Mouse (Mus musculus): Measurements from ENCODE around the gene Rasal3. TPM values are rescaled to one million over a fixed set of nuclear protein-coding genes. Genes with fewer than 3 reads are reported as not detected.

Rasal3 gene
- 3.7 and 5.3 TPM in 2 replicates for polyA plus RNA-seq (2012; rRNA removed)

- H3K4me1 ChIP-seq (ENCODE audit: control insufficient read depth, insufficient read depth, low read length) = peaks cover 4% of the 10 kb centered on the region; the same call in 1 of the 2 replicates
- H3K27ac ChIP-seq (ENCODE audit: control insufficient read depth, insufficient read depth, low read depth, low read length) = no peak within 1 kb of the TSS
- TF ChIP-seq CTCF (IDR thresholded peaks at IDR 0.05; ENCODE audit: control insufficient read depth, insufficient read depth, insufficient replicate concordance, low read depth, low read length) (no peak), POLR2A (IDR thresholded peaks at IDR 0.05; ENCODE audit: control insufficient read depth, low read depth, low read length) (no peak)
- no peaks in the 10 kb centered on the region for H3K27me3 ChIP-seq (ENCODE audit: control insufficient read depth, insufficient read depth, low read length)
- no peaks in the 10 kb centered on the region for H3K36me3 ChIP-seq (ENCODE audit: control insufficient read depth, insufficient read depth, low read length)
- peak within 1 kb of the TSS; percentile 1; the same call in 1 of the 2 replicates for H3K4me3 ChIP-seq (ENCODE audit: control insufficient read depth, low read depth, low read length)
These were observed at the start of gene Rasal3 for GRCm38 (mm10) chr17:32403417-32403816. Gene Rasal3, minus strand, starts transcription at chr17:32403583.

GRCm38 (mm10) chr17:32452482-32452881 lies 49.1 kb upstream of the Rasal3 start, which contains the start of gene Cyp4f39:
Gene Cyp4f39, plus strand, starts transcription at chr17:32452723.
- no peaks in the 10 kb centered on the region; the same call in 1 of the 2 replicates for H3K27me3 ChIP-seq (ENCODE audit: control insufficient read depth, insufficient read depth, low read length)
- H3K4me3 ChIP-seq (ENCODE audit: control insufficient read depth, low read depth, low read length) = peak within 1 kb of the TSS; percentile 12
- H3K36me3 ChIP-seq (ENCODE audit: control insufficient read depth, insufficient read depth, low read length) = no peaks in the 10 kb centered on the region
- no peak for TF ChIP-seq CTCF (IDR thresholded peaks at IDR 0.05; ENCODE audit: control insufficient read depth, insufficient read depth, insufficient replicate concordance, low read depth, low read length)
- TF ChIP-seq POLR2A (IDR thresholded peaks at IDR 0.05; ENCODE audit: control insufficient read depth, low read depth, low read length) = no peak
- H3K27ac ChIP-seq (ENCODE audit: control insufficient read depth, insufficient read depth, low read depth, low read length) = no peak within 1 kb of the TSS
- peaks cover 4% of the 10 kb centered on the region for H3K4me1 ChIP-seq (ENCODE audit: control insufficient read depth, insufficient read depth, low read length)

GRCm38 (mm10) chr17:32450844-32451537 lies 47.6 kb upstream of the Rasal3 start:
- H3K36me3 ChIP-seq (ENCODE audit: control insufficient read depth, insufficient read depth, low read length) = no peaks in the 10 kb centered on the region
- H3K4me3 ChIP-seq (ENCODE audit: control insufficient read depth, low read depth, low read length) = no peak overlapping the region
- no peak overlapping the region for H3K27ac ChIP-seq (ENCODE audit: control insufficient read depth, insufficient read depth, low read depth, low read length)
- H3K27me3 ChIP-seq (ENCODE audit: control insufficient read depth, insufficient read depth, low read length) = no peaks in the 10 kb centered on the region; the same call in 1 of the 2 replicates
- H3K4me1 ChIP-seq (ENCODE audit: control insufficient read depth, insufficient read depth, low read length) = peaks cover 4% of the 10 kb centered on the region
- no peak for TF ChIP-seq POLR2A (IDR thresholded peaks at IDR 0.05; ENCODE audit: control insufficient read depth, low read depth, low read length)
- no peak for TF ChIP-seq CTCF (IDR thresholded peaks at IDR 0.05; ENCODE audit: control insufficient read depth, insufficient read depth, insufficient replicate concordance, low read depth, low read length)

- no peaks in the 10 kb centered on the region for H3K36me3 ChIP-seq (ENCODE audit: control insufficient read depth, insufficient read depth, low read length)
- H3K4me3 ChIP-seq (ENCODE audit: control insufficient read depth, low read depth, low read length) = no peak overlapping the region
- H3K27me3 ChIP-seq (ENCODE audit: control insufficient read depth, insufficient read depth, low read length) = no peaks in the 10 kb centered on the region; the same call in 1 of the 2 replicates
- no peak overlapping the region for H3K27ac ChIP-seq (ENCODE audit: control insufficient read depth, insufficient read depth, low read depth, low read length)
- peaks cover 4% of the 10 kb centered on the region for H3K4me1 ChIP-seq (ENCODE audit: control insufficient read depth, insufficient read depth, low read length)
- TF ChIP-seq CTCF (IDR thresholded peaks at IDR 0.05; ENCODE audit: control insufficient read depth, insufficient read depth, insufficient replicate concordance, low read depth, low read length) (no peak), POLR2A (IDR thresholded peaks at IDR 0.05; ENCODE audit: control insufficient read depth, low read depth, low read length) (no peak)
These were observed 45.7 kb upstream of the Rasal3 start for GRCm38 (mm10) chr17:32449042-32449441.

- no peak for TF ChIP-seq POLR2A (IDR thresholded peaks at IDR 0.05; ENCODE audit: control insufficient read depth, low read depth, low read length)
- TF ChIP-seq CTCF (IDR thresholded peaks at IDR 0.05; ENCODE audit: control insufficient read depth, insufficient read depth, insufficient replicate concordance, low read depth, low read length) = peak; percentile 9; the same call in 1 of the 2 replicates
- Histone ChIP-seq H3K36me3 (ENCODE audit: control insufficient read depth, insufficient read depth, low read length) (no peaks in the 10 kb centered on the region), H3K4me3 (ENCODE audit: control insufficient read depth, low read depth, low read length) (no peak overlapping the region), H3K4me1 (ENCODE audit: control insufficient read depth, insufficient read depth, low read length) (no peaks in the 10 kb centered on the region), H3K27me3 (ENCODE audit: control insufficient read depth, insufficient read depth, low read length) (no peaks in the 10 kb centered on the region), H3K27ac (ENCODE audit: control insufficient read depth, insufficient read depth, low read depth, low read length) (no peak overlapping the region)
These were observed 43.8 kb upstream of the Rasal3 start for GRCm38 (mm10) chr17:32447195-32447594.

- TF ChIP-seq POLR2A (IDR thresholded peaks at IDR 0.05; ENCODE audit: control insufficient read depth, low read depth, low read length) (no peak), CTCF (IDR thresholded peaks at IDR 0.05; ENCODE audit: control insufficient read depth, insufficient read depth, insufficient replicate concordance, low read depth, low read length) (no peak)
- no peaks in the 10 kb centered on the region for H3K36me3 ChIP-seq (ENCODE audit: control insufficient read depth, insufficient read depth, low read length)
- no peak overlapping the region for H3K27ac ChIP-seq (ENCODE audit: control insufficient read depth, insufficient read depth, low read depth, low read length)
- H3K4me1 ChIP-seq (ENCODE audit: control insufficient read depth, insufficient read depth, low read length) = no peaks in the 10 kb centered on the region
- no peaks in the 10 kb centered on the region for H3K27me3 ChIP-seq (ENCODE audit: control insufficient read depth, insufficient read depth, low read length)
- H3K4me3 ChIP-seq (ENCODE audit: control insufficient read depth, low read depth, low read length) = no peak overlapping the region
These were observed 41.6 kb upstream of the Rasal3 start for GRCm38 (mm10) chr17:32445016-32445415.

GRCm38 (mm10) chr17:32443245-32443644 lies 39.9 kb upstream of the Rasal3 start:
- H3K4me3 ChIP-seq (ENCODE audit: control insufficient read depth, low read depth, low read length) = no peak overlapping the region
- no peaks in the 10 kb centered on the region for H3K27me3 ChIP-seq (ENCODE audit: control insufficient read depth, insufficient read depth, low read length)
- no peaks in the 10 kb centered on the region for H3K4me1 ChIP-seq (ENCODE audit: control insufficient read depth, insufficient read depth, low read length)
- H3K36me3 ChIP-seq (ENCODE audit: control insufficient read depth, insufficient read depth, low read length) = no peaks in the 10 kb centered on the region
- TF ChIP-seq CTCF (IDR thresholded peaks at IDR 0.05; ENCODE audit: control insufficient read depth, insufficient read depth, insufficient replicate concordance, low read depth, low read length) = no peak
- no peak for TF ChIP-seq POLR2A (IDR thresholded peaks at IDR 0.05; ENCODE audit: control insufficient read depth, low read depth, low read length)
- H3K27ac ChIP-seq (ENCODE audit: control insufficient read depth, insufficient read depth, low read depth, low read length) = no peak overlapping the region
